Mouse (Mus musculus) kidney, postnatal 10 days (tissue): ENCODE measurements around the gene Vmn1r205.
"Not testable (repeated sequence)": the region's sequence is repeated elsewhere in the genome, so short reads cannot be mapped to it uniquely, and the experiment has no call there.

Experiments
- DNase-seq: peaks from one replicate; pipeline ENCODE4 v3.0.0; 2021; ENCODE audit warnings: mixed read lengths

The Vmn1r205 gene

DNA sequence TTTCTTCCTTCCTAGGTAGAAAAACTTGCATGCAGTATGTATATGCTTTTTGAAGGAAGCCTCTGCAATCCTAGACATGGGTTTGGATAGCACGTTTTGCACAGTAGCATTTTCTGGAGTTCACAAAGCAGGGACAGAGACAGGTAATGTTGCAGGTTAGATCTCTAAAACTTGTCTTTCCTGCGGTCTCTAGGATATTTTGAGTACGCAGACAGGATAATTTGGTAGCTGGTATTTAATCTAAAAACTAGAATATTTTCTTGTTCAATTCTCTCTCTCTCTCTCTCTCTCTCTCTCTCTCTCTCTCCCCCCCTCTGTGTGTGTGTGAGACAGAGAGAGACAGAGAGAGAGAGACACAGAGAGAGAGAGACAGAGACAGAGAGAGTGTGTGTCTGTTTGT is at the start of gene Vmn1r205:
TSS of gene Vmn1r205 (minus strand) at position 101 of the 400 bp plus-strand sequence.
- no peak for DNase-seq

DNA sequence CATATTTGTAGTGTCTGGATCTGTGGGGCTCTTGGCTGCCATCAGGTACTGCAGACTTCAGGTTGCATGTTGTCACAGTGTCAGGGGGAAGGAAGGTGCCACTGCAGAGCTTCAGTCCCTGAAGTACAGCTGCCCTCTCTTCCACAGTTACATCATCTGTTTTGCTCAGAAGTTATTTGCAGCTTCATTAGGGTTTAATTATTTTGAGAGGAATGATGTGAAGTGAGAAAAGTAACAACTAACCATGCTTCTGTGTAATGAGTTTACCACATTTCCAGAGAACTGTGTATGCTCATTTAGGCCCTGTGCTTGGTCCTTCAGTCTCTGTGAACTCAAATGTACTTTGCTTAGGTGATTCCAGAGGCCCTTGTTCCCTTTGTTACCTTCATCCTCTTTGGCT is 31.4 kb upstream of the Vmn1r205 start, which contains the start of gene Vmn1r206:
TSS of gene Vmn1r206 (minus strand) at position 101 of the 400 bp plus-strand sequence.
- not testable (repeated sequence) for DNase-seq

- DNase-seq = not testable (repeated sequence)
Observed at GRCm38 (mm10) chr13:22583336-22583735, 9.5 kb downstream of the Vmn1r205 start.

- not testable (repeated sequence) for DNase-seq
Observed at GRCm38 (mm10) chr13:22574911-22575310, 17.9 kb downstream of the Vmn1r205 start.

DNA sequence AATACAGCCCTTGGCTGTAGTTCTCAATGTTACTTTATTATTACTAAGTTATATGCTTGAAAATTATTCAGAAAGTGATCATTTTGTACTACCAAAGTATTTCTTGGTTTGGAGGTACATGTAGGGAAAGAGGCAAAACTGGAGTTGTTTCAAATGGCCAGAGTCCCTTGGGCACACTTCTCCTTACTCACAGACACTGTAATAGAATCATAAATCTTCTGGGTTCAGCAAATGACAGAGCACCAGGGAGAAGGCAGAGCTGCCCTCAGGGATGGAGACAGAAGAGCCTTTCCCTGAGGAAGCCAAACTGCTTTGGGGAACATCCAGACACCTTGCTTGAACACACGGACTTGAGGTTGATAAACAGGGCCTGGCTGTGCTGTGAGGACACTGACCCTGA is 39.9 kb downstream of the Vmn1r205 start, which contains the start of gene Vmn1r204:
TSS of gene Vmn1r204 (plus strand) at position 301 of the 400 bp plus-strand sequence.
- DNase-seq = not testable (repeated sequence)
